Mouse (Mus musculus) midbrain, embryonic 16.5 days (tissue): ENCODE data around the gene Aes. TPM values are rescaled to one million over a fixed set of nuclear protein-coding genes. Genes with fewer than 3 reads are reported as not detected.

Experiments used
- ATAC-seq: fragments of 200-750 bp; cut with Nextera tagmentation; 2 replicates; pipeline ENCODE4 v1.8.0; 2017; ENCODE audit warnings: moderate TSS enrichment
- H3K27ac ChIP-seq: fragments of 300-500 bp; sonication (generic); 2 replicates; pipeline ENCODE4 v1.5.1; 2014; ENCODE audit warnings: mild to moderate bottlenecking, low read length, mixed read lengths
- H3K27me3 ChIP-seq: fragments of 300-500 bp; sonication (generic); 2 replicates; pipeline ENCODE4 v1.6.1; 2014; ENCODE audit warnings: low read depth, low read length, mixed read lengths; ENCODE audit not compliant: control insufficient read depth, insufficient read depth
- H3K36me3 ChIP-seq: fragments of 300-500 bp; sonication (generic); 2 replicates; pipeline ENCODE4 v1.6.1; 2014; ENCODE audit warnings: mild to moderate bottlenecking, low read length, moderate library complexity, mixed read lengths; ENCODE audit not compliant: control insufficient read depth, insufficient read depth
- H3K4me1 ChIP-seq: fragments of 300-500 bp; sonication (generic); 2 replicates; pipeline ENCODE4 v1.6.1; 2014; ENCODE audit warnings: mild to moderate bottlenecking, low read length, mixed read lengths; ENCODE audit not compliant: control insufficient read depth, insufficient read depth
- H3K4me2 ChIP-seq: fragments of 300-500 bp; sonication (generic); 2 replicates; pipeline ENCODE4 v1.6.1; 2014; ENCODE audit warnings: mild to moderate bottlenecking, low read length, mixed read lengths
- H3K4me3 ChIP-seq: fragments of 300-500 bp; sonication (generic); 2 replicates; pipeline ENCODE4 v1.5.1; 2014; ENCODE audit warnings: low read depth, mild to moderate bottlenecking, low read length, moderate library complexity, mixed read lengths
- H3K9ac ChIP-seq: fragments of 300-500 bp; sonication (generic); 2 replicates; pipeline ENCODE4 v1.6.1; 2014; ENCODE audit warnings: low read depth, low read length, mixed read lengths
- H3K9me3 ChIP-seq: fragments of 300-500 bp; sonication (generic); replicated peaks from 2 replicates; pipeline ENCODE4 v1.6.1; 2014; ENCODE audit warnings: mild to moderate bottlenecking, low read length, mixed read lengths; ENCODE audit not compliant: control insufficient read depth, poor library complexity, severe bottlenecking
- WGBS: fragments of 180-500 bp; shearing (Covaris S2); extraction: QIAGEN DNeasy Blood & Tissue Kit; methylation state at CpG from one replicate; pipeline ENCODE4 v1.1.7; 2014; 5-methylcytosine and 5-hydroxymethylcytosine counted together
- polyA plus RNA-seq: library from polyadenylated mRNA; unstranded; fragments of >200 nt; fragmentation: Nextera tagmentation; extraction: Ambion mirVana; gene quantifications from 2 replicates; pipeline ENCODE4 v1.2.1, GENCODE M21; 2015

The Aes gene
- polyA plus RNA-seq, 1 experiment from 2014 or later = 706 TPM

GRCm38 (mm10) chr10:81562411-81562810 lies 3.1 kb downstream of the Aes start:
- Histone ChIP-seq H3K4me1 (peaks cover 33% of the 10 kb centered on the region), H3K9ac (no peak overlapping the region)
- WGBS = 78% methylated on average over 6 of the region's 6 CpGs

GRCm38 (mm10) chr10:81563481-81563880 lies 4.2 kb downstream of the Aes start:
- ATAC-seq = no peak
- Histone ChIP-seq H3K9me3 (no peaks in the 10 kb centered on the region), H3K9ac (0 out of 2 replicates have a peak overlapping the region, but pooled peaks have one; percentile 14), H3K27me3 (peaks cover 6% of the 10 kb centered on the region), H3K4me1 (peaks cover 36% of the 10 kb centered on the region), H3K4me3 (peak overlapping the region; percentile 11; the same call in 1 of the 2 replicates), H3K27ac (no peak overlapping the region), H3K4me2 (no peak overlapping the region; the same call in 1 of the 2 replicates), H3K36me3 (peaks cover 14% of the 10 kb centered on the region; the same call in 1 of the 2 replicates)
- WGBS = 50% methylated on average over 6 of the region's 6 CpGs

More at GRCm38 (mm10) chr10:81562411-81562810, 3.1 kb downstream of the Aes start:
- peak overlapping the region; percentile 3; the same call in 1 of the 2 replicates for H3K4me2 ChIP-seq
- peaks cover 6% of the 10 kb centered on the region for H3K27me3 ChIP-seq
- H3K27ac ChIP-seq = no peak overlapping the region
- no peak overlapping the region for H3K4me3 ChIP-seq
- no peaks in the 10 kb centered on the region for H3K9me3 ChIP-seq
- ATAC-seq = no peak
- H3K36me3 ChIP-seq = peaks cover 14% of the 10 kb centered on the region; the same call in 1 of the 2 replicates

GRCm38 (mm10) chr10:81564216-81564615 lies 4.9 kb downstream of the Aes start:
- H3K36me3 ChIP-seq = peaks cover 14% of the 10 kb centered on the region; the same call in 1 of the 2 replicates
- peak overlapping the region; percentile 11; the same call in 1 of the 2 replicates for H3K4me3 ChIP-seq
- H3K27ac ChIP-seq = no peak overlapping the region

GRCm38 (mm10) chr10:81564734-81565133 lies 5.4 kb downstream of the Aes start:
- Histone ChIP-seq H3K36me3 (peaks cover 14% of the 10 kb centered on the region; the same call in 1 of the 2 replicates), H3K4me3 (no peak overlapping the region), H3K4me2 (no peak overlapping the region), H3K27ac (no peak overlapping the region), H3K27me3 (peaks cover 6% of the 10 kb centered on the region), H3K4me1 (peaks cover 40% of the 10 kb centered on the region), H3K9ac (no peak overlapping the region), H3K9me3 (no peaks in the 10 kb centered on the region)
- 19% methylated on average over 10 of the region's 10 CpGs for WGBS
- ATAC-seq = no peak

More at GRCm38 (mm10) chr10:81564216-81564615, 4.9 kb downstream of the Aes start:
- Histone ChIP-seq H3K9ac (0 out of 2 replicates have a peak overlapping the region, but pooled peaks have one; percentile 27), H3K27me3 (peaks cover 6% of the 10 kb centered on the region), H3K4me2 (peak overlapping the region; percentile 31; the same call in 1 of the 2 replicates), H3K4me1 (peaks cover 40% of the 10 kb centered on the region), H3K9me3 (no peaks in the 10 kb centered on the region)
- 8% methylated on average over 10 of the region's 10 CpGs for WGBS
- ATAC-seq = no peak

- Histone ChIP-seq H3K4me1 (peaks cover 44% of the 10 kb centered on the region), H3K4me2 (no peak overlapping the region), H3K27ac (no peak overlapping the region), H3K36me3 (peaks cover 14% of the 10 kb centered on the region; the same call in 1 of the 2 replicates), H3K9ac (no peak overlapping the region), H3K27me3 (peaks cover 6% of the 10 kb centered on the region), H3K4me3 (no peak overlapping the region), H3K9me3 (no peaks in the 10 kb centered on the region)
- WGBS = 35% methylated on average over 19 of the region's 20 CpGs
- ATAC-seq = no peak
These were observed 6.3 kb downstream of the Aes start for GRCm38 (mm10) chr10:81565257-81566228.

- H3K27me3 ChIP-seq = peaks cover 13% of the 10 kb centered on the region
- 0 out of 2 replicates have a peak overlapping the region, but pooled peaks have one; percentile 18 for H3K9ac ChIP-seq
- no peak for ATAC-seq
- no peaks in the 10 kb centered on the region for H3K9me3 ChIP-seq
- peaks cover 33% of the 10 kb centered on the region for H3K4me1 ChIP-seq
- no peak overlapping the region for H3K4me3 ChIP-seq
- H3K4me2 ChIP-seq = 0 out of 2 replicates have a peak overlapping the region, but pooled peaks have one; percentile 11
- H3K36me3 ChIP-seq = peaks cover 14% of the 10 kb centered on the region; the same call in 1 of the 2 replicates
- WGBS = 7% methylated on average over 16 of the region's 16 CpGs
- H3K27ac ChIP-seq = peak overlapping the region; percentile 66
These were observed 9.3 kb downstream of the Aes start for GRCm38 (mm10) chr10:81568381-81569191.

- Histone ChIP-seq H3K9me3 (no peaks in the 10 kb centered on the region), H3K27ac (peak overlapping the region; percentile 84), H3K4me1 (peaks cover 30% of the 10 kb centered on the region), H3K4me3 (no peak overlapping the region), H3K36me3 (peaks cover 13% of the 10 kb centered on the region; the same call in 1 of the 2 replicates), H3K4me2 (no peak overlapping the region), H3K27me3 (peaks cover 20% of the 10 kb centered on the region), H3K9ac (no peak overlapping the region)
- 35% methylated on average over 9 of the region's 9 CpGs for WGBS
- ATAC-seq = no peak
These were observed 10.4 kb downstream of the Aes start for GRCm38 (mm10) chr10:81569507-81570237.
